Mouse (Mus musculus): ENCODE results near the gene Cpm. TPM values are rescaled to one million over a fixed set of nuclear protein-coding genes. Genes with fewer than 3 reads are reported as not detected.

Gene Cpm
- polyA plus RNA-seq, 1 experiment from 2014 or later = 2.7 TPM

GRCm38 (mm10) chr10:117685171-117685848, 56.0 kb downstream of the Cpm start:
- H3K4me3 ChIP-seq (ENCODE audit: low read length) = no peak overlapping the region
- H3K9me3 ChIP-seq (ENCODE audit: control insufficient read depth, low read length) = no peaks in the 10 kb centered on the region
- 92% methylated on average over 15 of the region's 15 CpGs for WGBS
- H3K9ac ChIP-seq (ENCODE audit: low read depth, low read length) = no peak overlapping the region
- H3K36me3 ChIP-seq (ENCODE audit: control insufficient read depth, insufficient read depth, low read length) = peaks cover 6% of the 10 kb centered on the region
- H3K4me2 ChIP-seq (ENCODE audit: low read length) = no peak overlapping the region
- H3K4me1 ChIP-seq (ENCODE audit: control insufficient read depth, insufficient read depth, low read depth, low read length) = no peaks in the 10 kb centered on the region
- no peak overlapping the region for H3K27ac ChIP-seq (ENCODE audit: low read depth, low read length)
- no peaks in the 10 kb centered on the region for H3K27me3 ChIP-seq (replicated peaks; ENCODE audit: control insufficient read depth, insufficient read depth, low read length)
- ATAC-seq = no peak

GRCm38 (mm10) chr10:117685849-117686591, 56.7 kb downstream of the Cpm start:
- H3K9me3 ChIP-seq (ENCODE audit: control insufficient read depth, low read length) = no peaks in the 10 kb centered on the region
- H3K4me3 ChIP-seq (ENCODE audit: low read length) = no peak overlapping the region
- H3K27me3 ChIP-seq (replicated peaks; ENCODE audit: control insufficient read depth, insufficient read depth, low read length) = no peaks in the 10 kb centered on the region
- 94% methylated on average over 13 of the region's 13 CpGs for WGBS
- H3K9ac ChIP-seq (ENCODE audit: low read depth, low read length) = no peak overlapping the region
- H3K27ac ChIP-seq (ENCODE audit: low read depth, low read length) = no peak overlapping the region
- H3K4me1 ChIP-seq (ENCODE audit: control insufficient read depth, insufficient read depth, low read depth, low read length) = no peaks in the 10 kb centered on the region
- H3K36me3 ChIP-seq (ENCODE audit: control insufficient read depth, insufficient read depth, low read length) = peaks cover 10% of the 10 kb centered on the region
- H3K4me2 ChIP-seq (ENCODE audit: low read length) = no peak overlapping the region
- no peak for ATAC-seq

GRCm38 (mm10) chr10:117687018-117687417, 57.7 kb downstream of the Cpm start:
- ATAC-seq = no peak
- Histone ChIP-seq H3K36me3 (ENCODE audit: control insufficient read depth, insufficient read depth, low read length) (peaks cover 17% of the 10 kb centered on the region), H3K9ac (ENCODE audit: low read depth, low read length) (no peak overlapping the region), H3K27ac (ENCODE audit: low read depth, low read length) (no peak overlapping the region), H3K4me2 (ENCODE audit: low read length) (no peak overlapping the region), H3K4me3 (ENCODE audit: low read length) (no peak overlapping the region), H3K9me3 (ENCODE audit: control insufficient read depth, low read length) (no peaks in the 10 kb centered on the region), H3K4me1 (ENCODE audit: control insufficient read depth, insufficient read depth, low read depth, low read length) (no peaks in the 10 kb centered on the region), H3K27me3 (replicated peaks; ENCODE audit: control insufficient read depth, insufficient read depth, low read length) (no peaks in the 10 kb centered on the region)
- WGBS = 86% methylated on average over 3 of the region's 3 CpGs

- Histone ChIP-seq H3K9ac (ENCODE audit: low read depth, low read length) (no peak overlapping the region), H3K36me3 (ENCODE audit: control insufficient read depth, insufficient read depth, low read length) (peaks cover 23% of the 10 kb centered on the region), H3K4me1 (ENCODE audit: control insufficient read depth, insufficient read depth, low read depth, low read length) (no peaks in the 10 kb centered on the region), H3K4me2 (ENCODE audit: low read length) (no peak overlapping the region), H3K9me3 (ENCODE audit: control insufficient read depth, low read length) (no peaks in the 10 kb centered on the region), H3K4me3 (ENCODE audit: low read length) (no peak overlapping the region), H3K27me3 (replicated peaks; ENCODE audit: control insufficient read depth, insufficient read depth, low read length) (no peaks in the 10 kb centered on the region), H3K27ac (ENCODE audit: low read depth, low read length) (no peak overlapping the region)
- 86% methylated on average over 7 of the region's 7 CpGs for WGBS
- no peak for ATAC-seq
Measured at GRCm38 (mm10) chr10:117687577-117687976, 58.3 kb downstream of the Cpm start.

GRCm38 (mm10) chr10:117688204-117689151, 59.2 kb downstream of the Cpm start:
- 85% methylated on average over 13 of the region's 13 CpGs for WGBS
- no peak overlapping the region for H3K4me2 ChIP-seq (ENCODE audit: low read length)
- no peak overlapping the region for H3K4me3 ChIP-seq (ENCODE audit: low read length)
- no peak overlapping the region for H3K27ac ChIP-seq (ENCODE audit: low read depth, low read length)
- no peak overlapping the region for H3K9ac ChIP-seq (ENCODE audit: low read depth, low read length)
- peaks cover 28% of the 10 kb centered on the region for H3K36me3 ChIP-seq (ENCODE audit: control insufficient read depth, insufficient read depth, low read length)
- no peaks in the 10 kb centered on the region for H3K9me3 ChIP-seq (ENCODE audit: control insufficient read depth, low read length)
- H3K27me3 ChIP-seq (replicated peaks; ENCODE audit: control insufficient read depth, insufficient read depth, low read length) = no peaks in the 10 kb centered on the region
- no peaks in the 10 kb centered on the region for H3K4me1 ChIP-seq (ENCODE audit: control insufficient read depth, insufficient read depth, low read depth, low read length)
- ATAC-seq = peak; percentile 60; the same call in 1 of the 2 replicates

GRCm38 (mm10) chr10:117689297-117690100, 60.2 kb downstream of the Cpm start:
- H3K27me3 ChIP-seq (replicated peaks; ENCODE audit: control insufficient read depth, insufficient read depth, low read length) = no peaks in the 10 kb centered on the region
- H3K36me3 ChIP-seq (ENCODE audit: control insufficient read depth, insufficient read depth, low read length) = peaks cover 33% of the 10 kb centered on the region
- no peak overlapping the region for H3K4me3 ChIP-seq (ENCODE audit: low read length)
- 95% methylated on average over 11 of the region's 11 CpGs for WGBS
- ATAC-seq = no peak
- H3K9ac ChIP-seq (ENCODE audit: low read depth, low read length) = no peak overlapping the region
- no peaks in the 10 kb centered on the region for H3K9me3 ChIP-seq (ENCODE audit: control insufficient read depth, low read length)
- no peak overlapping the region for H3K27ac ChIP-seq (ENCODE audit: low read depth, low read length)
- no peaks in the 10 kb centered on the region for H3K4me1 ChIP-seq (ENCODE audit: control insufficient read depth, insufficient read depth, low read depth, low read length)
- H3K4me2 ChIP-seq (ENCODE audit: low read length) = no peak overlapping the region

- H3K27me3 ChIP-seq (replicated peaks; ENCODE audit: control insufficient read depth, insufficient read depth, low read length) = no peaks in the 10 kb centered on the region
- no peak for ATAC-seq
- no peaks in the 10 kb centered on the region for H3K4me1 ChIP-seq (ENCODE audit: control insufficient read depth, insufficient read depth, low read depth, low read length)
- no peak overlapping the region for H3K4me3 ChIP-seq (ENCODE audit: low read length)
- no peak overlapping the region for H3K4me2 ChIP-seq (ENCODE audit: low read length)
- H3K9me3 ChIP-seq (ENCODE audit: control insufficient read depth, low read length) = no peaks in the 10 kb centered on the region
- WGBS = 91% methylated on average over 2 of the region's 2 CpGs
- H3K36me3 ChIP-seq (ENCODE audit: control insufficient read depth, insufficient read depth, low read length) = peaks cover 38% of the 10 kb centered on the region
- no peak overlapping the region for H3K9ac ChIP-seq (ENCODE audit: low read depth, low read length)
- H3K27ac ChIP-seq (ENCODE audit: low read depth, low read length) = no peak overlapping the region
Measured at GRCm38 (mm10) chr10:117690101-117690352, 60.7 kb downstream of the Cpm start.

GRCm38 (mm10) chr10:117690770-117691296, 61.5 kb downstream of the Cpm start:
- H3K4me1 ChIP-seq (ENCODE audit: control insufficient read depth, insufficient read depth, low read depth, low read length) = no peaks in the 10 kb centered on the region
- peaks cover 44% of the 10 kb centered on the region for H3K36me3 ChIP-seq (ENCODE audit: control insufficient read depth, insufficient read depth, low read length)
- no peak overlapping the region for H3K4me2 ChIP-seq (ENCODE audit: low read length)
- H3K27ac ChIP-seq (ENCODE audit: low read depth, low read length) = no peak overlapping the region
- 92% methylated on average over 3 of the region's 3 CpGs for WGBS
- H3K27me3 ChIP-seq (replicated peaks; ENCODE audit: control insufficient read depth, insufficient read depth, low read length) = no peaks in the 10 kb centered on the region
- no peak overlapping the region for H3K4me3 ChIP-seq (ENCODE audit: low read length)
- no peak for ATAC-seq
- no peak overlapping the region for H3K9ac ChIP-seq (ENCODE audit: low read depth, low read length)
- no peaks in the 10 kb centered on the region for H3K9me3 ChIP-seq (ENCODE audit: control insufficient read depth, low read length)
